Mouse (Mus musculus) ES-E14 (cell line): ENCODE measurements at regions not wholly inside any gene's neighbourhood (a gene's known extent, or its start where the extent isn't known, plus 50 kb on each side); places are given as distances from the start of the nearest gene placed in this dataset.

Experiments
- DNase-seq: peaks from one replicate; pipeline ENCODE4 v3.0.0-alpha.2; 2013; ENCODE audit warnings: low read depth, low spot score
- H3K27ac ChIP-seq: 2 replicates; pipeline ENCODE4 v1.5.1; 2012; ENCODE audit warnings: low read depth, mild to moderate bottlenecking, low read length, moderate library complexity, mixed read lengths; ENCODE audit not compliant: poor library complexity, insufficient read depth, severe bottlenecking
- H3K36me3 ChIP-seq: 2 replicates; pipeline ENCODE4 v1.6.1; 2012; ENCODE audit warnings: mild to moderate bottlenecking, low read length, moderate library complexity, mixed read lengths; ENCODE audit not compliant: control insufficient read depth, poor library complexity, insufficient read depth, severe bottlenecking
- H3K4me1 ChIP-seq, 2 experiments: fragments of 150-350 bp in 1 of 2; sonication (generic) in 1 of 2; 2 replicates each; pipeline ENCODE4 v1.6.1; 2012; ENCODE audit warnings: low read length in 2 of 2, mild to moderate bottlenecking in 1 of 2, mixed read lengths in 1 of 2; ENCODE audit not compliant: control insufficient read depth in 2 of 2, insufficient read depth in 2 of 2, poor library complexity in 1 of 2
- H3K4me3 ChIP-seq, 2 experiments: fragments of 150-350 bp in 1 of 2; sonication (generic) in 1 of 2; 2 replicates each; pipeline ENCODE4 v1.5.1; 2012; ENCODE audit warnings: low read length in 2 of 2, low read depth in 1 of 2, mild to moderate bottlenecking in 1 of 2, mixed read lengths in 1 of 2; ENCODE audit not compliant: insufficient read depth in 1 of 2, poor library complexity in 1 of 2, severe bottlenecking in 1 of 2
- H3K9ac ChIP-seq: 2 replicates; pipeline ENCODE4 v1.6.1; 2012; ENCODE audit warnings: low read depth, mild to moderate bottlenecking, low read length, mixed read lengths; ENCODE audit not compliant: poor library complexity, insufficient read depth, severe bottlenecking
- H3K9me3 ChIP-seq: fragments of 150-350 bp; sonication (generic); 2 replicates; pipeline ENCODE4 v1.6.1; 2012; ENCODE audit warnings: low read depth, mild to moderate bottlenecking, low read length; ENCODE audit not compliant: control insufficient read depth, insufficient read depth
- CHD2 ChIP-seq: IDR thresholded peaks from 2 replicates; pipeline ENCODE4 v1.6.1; 2014; ENCODE audit warnings: mild to moderate bottlenecking, low read depth, low read length, inconsistent platforms
- HCFC1 ChIP-seq: IDR thresholded peaks from 2 replicates; pipeline ENCODE4 v1.6.1; 2012; ENCODE audit warnings: low read length, inconsistent platforms, borderline replicate concordance; ENCODE audit not compliant: insufficient read depth
- MAFK ChIP-seq: IDR thresholded peaks from 2 replicates; pipeline ENCODE4 v1.6.1; 2014; ENCODE audit warnings: mild to moderate bottlenecking, low read depth, low read length, inconsistent platforms; ENCODE audit not compliant: insufficient read depth
- ZC3H11A ChIP-seq: IDR thresholded peaks from 2 replicates; pipeline ENCODE4 v1.6.1; 2012; ENCODE audit warnings: low read depth, mild to moderate bottlenecking, inconsistent platforms, low read length, borderline replicate concordance
- ZNF384 ChIP-seq: IDR thresholded peaks from 2 replicates; pipeline ENCODE4 v1.6.1; 2012; ENCODE audit warnings: low read depth, low read length, inconsistent platforms
- in situ Hi-C, 2 experiments: fragments of 600-800 bp; cut with MboI; formaldehyde crosslinking; loops; one replicate each; pipeline ENCODE4 v1.15.1; 2025; ENCODE audit warnings: low sequenced_read_pairs in 2 of 2, inconsistent platforms in 1 of 2; ENCODE audit not compliant: unreplicated experiment in 2 of 2

DNA sequence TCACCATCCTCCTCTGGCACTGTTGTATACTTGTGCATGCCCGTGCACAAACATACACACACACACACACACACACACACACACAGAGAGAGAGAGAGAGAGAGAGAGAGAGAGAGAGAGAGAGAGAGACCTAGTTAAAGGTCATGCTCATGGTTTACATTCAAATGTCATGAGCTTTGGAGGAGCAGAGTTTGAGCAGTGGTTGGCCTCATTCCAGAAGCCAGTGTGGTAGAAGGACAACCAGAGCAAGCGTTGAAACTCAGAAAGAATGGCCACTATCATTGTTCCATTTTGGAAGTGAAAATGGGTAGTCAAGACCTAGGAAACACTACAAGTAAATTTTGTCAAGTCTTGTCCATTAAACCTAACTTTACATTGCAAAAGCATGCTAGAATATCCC lies 79.6 kb upstream of the Frmd6 start:
- no peak overlapping the region for H3K27ac ChIP-seq
- DNase-seq, result no peak
- H3K9ac ChIP-seq, result no peak overlapping the region
- no peaks in the 10 kb centered on the region for H3K36me3 ChIP-seq
- no peak overlapping the region for H3K4me3 ChIP-seq
- no peaks in the 10 kb centered on the region for H3K4me1 ChIP-seq
- in situ Hi-C loops, result no loop called here
- no peaks in the 10 kb centered on the region for H3K9me3 ChIP-seq
- TF ChIP-seq MAFK (no peak), HCFC1 (no peak), ZNF384 (no peak), CHD2 (no peak), ZC3H11A (no peak)

DNA sequence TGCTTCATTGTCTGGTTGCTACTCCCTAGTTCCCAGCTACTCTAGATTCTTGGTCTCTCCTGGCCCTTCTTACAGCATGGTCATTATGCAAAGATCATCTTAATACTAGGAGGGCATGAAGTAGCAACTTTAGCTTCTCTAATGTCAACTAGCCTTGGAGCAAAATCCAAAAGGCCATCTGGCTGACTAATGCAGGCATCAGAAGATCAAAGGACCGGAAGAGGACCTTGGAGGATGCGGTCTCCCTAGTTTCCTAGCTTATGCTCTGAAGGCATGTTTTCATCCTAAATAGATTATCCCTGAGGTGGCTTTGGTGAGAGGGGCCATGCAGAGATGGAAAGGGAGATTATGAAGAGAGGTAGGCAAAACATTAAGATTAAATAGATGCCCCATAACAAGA lies 75.7 kb upstream of the Frmd6 start:
- in situ Hi-C loops, result no loop called here
- DNase-seq, result no peak
- Histone ChIP-seq H3K36me3 (no peaks in the 10 kb centered on the region), H3K4me1 (peaks cover 2 to 9% of the 10 kb centered on the region in 2 experiments; a peak in 2 of 4 replicates), H3K4me3 (no peak overlapping the region), H3K9ac (no peak overlapping the region), H3K27ac (no peak overlapping the region), H3K9me3 (no peaks in the 10 kb centered on the region)
- TF ChIP-seq MAFK, result no peak
- TF ChIP-seq CHD2, result no peak
- TF ChIP-seq HCFC1, result no peak
- no peak for TF ChIP-seq ZNF384
- no peak for TF ChIP-seq ZC3H11A

DNA sequence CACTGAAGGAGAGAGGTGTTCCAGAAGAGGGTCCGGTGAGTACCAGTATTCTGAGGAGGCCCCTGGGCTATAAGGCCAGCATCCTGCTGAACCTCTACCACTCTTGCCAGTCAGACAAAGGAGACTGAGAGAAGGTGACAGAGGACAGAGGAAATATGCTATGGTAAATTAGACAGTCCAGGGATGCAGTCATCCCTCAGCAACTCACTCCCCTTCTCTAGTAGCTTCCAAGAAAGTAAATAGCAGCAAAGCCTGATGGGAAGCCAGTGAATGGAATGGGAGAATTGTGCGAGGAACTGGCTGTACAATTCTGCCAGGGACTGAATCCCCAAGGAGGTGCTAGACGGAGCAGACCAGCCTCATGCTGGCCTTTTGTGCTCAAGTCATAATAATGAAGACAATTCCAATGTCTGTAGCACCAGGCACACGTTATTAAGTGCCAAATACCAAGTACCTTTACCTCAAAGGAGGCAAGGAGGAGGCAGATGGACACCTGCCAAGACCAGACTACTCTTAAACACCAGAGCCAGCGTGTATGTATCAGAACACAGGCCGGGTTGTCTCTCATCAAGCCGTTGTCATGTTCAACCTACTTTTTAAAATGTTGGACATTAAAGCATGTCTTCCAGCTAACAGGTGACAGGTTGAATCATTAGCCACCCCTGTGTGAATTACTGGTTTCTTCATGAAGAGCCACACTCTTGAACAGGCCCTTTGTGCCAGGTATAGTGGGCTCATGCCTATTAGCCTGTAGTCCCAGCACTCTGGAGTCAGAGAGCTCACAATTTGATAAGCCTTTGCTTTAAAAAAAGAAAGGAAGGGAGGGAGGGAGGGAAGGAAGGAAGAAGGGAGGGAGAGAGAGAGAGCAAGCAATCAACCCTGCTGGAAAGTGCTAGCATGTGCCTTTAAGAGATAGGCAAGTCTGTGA lies 74.4 kb upstream of the Frmd6 start:
- no peak overlapping the region for H3K9ac ChIP-seq
- H3K9me3 ChIP-seq, result no peaks in the 10 kb centered on the region
- TF ChIP-seq ZNF384, result no peak
- TF ChIP-seq HCFC1, result no peak
- no peak for TF ChIP-seq ZC3H11A
- TF ChIP-seq CHD2, result no peak
- TF ChIP-seq MAFK, result no peak
- peaks cover 2 to 9% of the 10 kb centered on the region in 2 experiments; a peak in 2 of 4 replicates for H3K4me1 ChIP-seq
- DNase-seq, result no peak
- H3K27ac ChIP-seq, result no peak overlapping the region
- H3K4me3 ChIP-seq, result no peak overlapping the region
- no peaks in the 10 kb centered on the region for H3K36me3 ChIP-seq
- in situ Hi-C loops, result no loop called here

DNA sequence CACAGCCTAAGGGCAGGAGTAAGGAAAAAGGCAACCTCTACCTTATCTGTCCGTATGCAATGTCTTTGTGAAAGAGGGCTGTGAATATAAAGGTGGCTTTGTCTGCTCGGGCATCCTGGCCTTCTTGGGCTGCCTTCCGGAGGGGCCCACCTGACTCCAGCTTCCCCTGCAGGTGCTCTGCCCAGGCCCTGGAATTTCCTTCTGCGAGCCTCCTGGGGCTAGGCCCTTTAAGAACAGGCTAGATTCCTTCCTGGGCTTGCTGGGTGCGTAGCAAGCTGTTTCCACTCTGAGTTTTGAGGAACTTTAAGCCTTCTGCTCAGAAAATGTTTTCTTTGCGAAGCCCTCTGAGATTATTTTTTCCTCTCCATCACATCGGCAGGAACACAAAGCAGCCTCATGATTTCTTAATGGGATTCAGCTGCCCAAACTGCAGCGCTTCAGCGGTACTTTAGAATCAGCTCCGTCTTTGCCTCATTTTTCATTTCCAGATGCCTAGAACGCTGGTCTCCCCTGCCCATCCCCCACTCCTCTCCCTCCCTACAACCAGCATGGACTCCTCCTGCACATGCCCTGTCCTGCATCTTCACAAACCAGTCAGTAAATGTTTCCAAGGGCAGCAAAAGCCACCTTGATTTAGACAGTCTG lies 72.9 kb upstream of the Frmd6 start:
- in situ Hi-C loops, result no loop called here
- no peaks in the 10 kb centered on the region for H3K36me3 ChIP-seq
- no peak for TF ChIP-seq CHD2
- no peak for TF ChIP-seq MAFK
- TF ChIP-seq HCFC1, result no peak
- no peak for TF ChIP-seq ZNF384
- TF ChIP-seq ZC3H11A, result no peak
- H3K9ac ChIP-seq, result no peak overlapping the region
- H3K9me3 ChIP-seq, result no peaks in the 10 kb centered on the region
- no peak for DNase-seq
- H3K4me3 ChIP-seq, result no peak overlapping the region
- H3K27ac ChIP-seq, result no peak overlapping the region
- H3K4me1 ChIP-seq, result peaks cover 2 to 9% of the 10 kb centered on the region in 2 experiments; a peak in 2 of 4 replicates
